Mouse (Mus musculus) hindbrain, embryonic 16.5 days (tissue): ENCODE results near the gene Slc25a5. TPM values are rescaled to one million over a fixed set of nuclear protein-coding genes. Genes with fewer than 3 reads are reported as not detected.
A peak's percentile ranks its signal among the peaks of the same experiment; 100 is the strongest.

Experiments used
- ATAC-seq: fragments of 200-750 bp; cut with Nextera tagmentation; 2 replicates; pipeline ENCODE4 v1.8.0; 2017; ENCODE audit warnings: moderate TSS enrichment, moderate library complexity
- H3K27ac ChIP-seq: fragments of 300-500 bp; sonication (generic); 2 replicates; pipeline ENCODE4 v1.5.1; 2014; ENCODE audit warnings: low read depth, mild to moderate bottlenecking, control low read depth, low read length, moderate library complexity
- H3K27me3 ChIP-seq: fragments of 300-500 bp; sonication (generic); replicated peaks from 2 replicates; pipeline ENCODE4 v1.6.1; 2014; ENCODE audit warnings: low read length; ENCODE audit not compliant: control insufficient read depth, insufficient read depth
- H3K36me3 ChIP-seq: fragments of 300-500 bp; sonication (generic); 2 replicates; pipeline ENCODE4 v1.6.1; 2014; ENCODE audit warnings: mild to moderate bottlenecking, low read length, moderate library complexity, mixed read lengths; ENCODE audit not compliant: control insufficient read depth, insufficient read depth
- H3K4me1 ChIP-seq: fragments of 300-500 bp; sonication (generic); 2 replicates; pipeline ENCODE4 v1.6.1; 2014; ENCODE audit warnings: low read depth, low read length; ENCODE audit not compliant: control insufficient read depth, insufficient read depth
- H3K4me2 ChIP-seq: fragments of 300-500 bp; sonication (generic); 2 replicates; pipeline ENCODE4 v1.6.1; 2014; ENCODE audit warnings: mild to moderate bottlenecking, low read length, control low read depth, moderate library complexity
- H3K4me3 ChIP-seq: fragments of 300-500 bp; sonication (generic); 2 replicates; pipeline ENCODE4 v1.5.1; 2014; ENCODE audit warnings: mild to moderate bottlenecking, low read length, control low read depth, moderate library complexity
- H3K9ac ChIP-seq: fragments of 300-500 bp; sonication (generic); 2 replicates; pipeline ENCODE4 v1.6.1; 2014; ENCODE audit warnings: low read depth, mild to moderate bottlenecking, control low read depth, low read length, moderate library complexity
- H3K9me3 ChIP-seq: fragments of 300-500 bp; sonication (generic); 2 replicates; pipeline ENCODE4 v1.6.1; 2014; ENCODE audit warnings: mild to moderate bottlenecking, low read length, moderate library complexity; ENCODE audit not compliant: control insufficient read depth
- WGBS: fragments of 180-500 bp; shearing (Covaris S2); extraction: QIAGEN DNeasy Blood & Tissue Kit; methylation state at CpG from one replicate; pipeline ENCODE4 v1.1.7; 2014; 5-methylcytosine and 5-hydroxymethylcytosine counted together
- polyA plus RNA-seq: library from polyadenylated mRNA; unstranded; fragments of >200 nt; fragmentation: Nextera tagmentation; extraction: Ambion mirVana; gene quantifications from 2 replicates; pipeline ENCODE4 v1.2.1, GENCODE M21; 2015

Slc25a5 gene
- polyA plus RNA-seq, result 543 and 586 TPM in 2 replicates

DNA sequence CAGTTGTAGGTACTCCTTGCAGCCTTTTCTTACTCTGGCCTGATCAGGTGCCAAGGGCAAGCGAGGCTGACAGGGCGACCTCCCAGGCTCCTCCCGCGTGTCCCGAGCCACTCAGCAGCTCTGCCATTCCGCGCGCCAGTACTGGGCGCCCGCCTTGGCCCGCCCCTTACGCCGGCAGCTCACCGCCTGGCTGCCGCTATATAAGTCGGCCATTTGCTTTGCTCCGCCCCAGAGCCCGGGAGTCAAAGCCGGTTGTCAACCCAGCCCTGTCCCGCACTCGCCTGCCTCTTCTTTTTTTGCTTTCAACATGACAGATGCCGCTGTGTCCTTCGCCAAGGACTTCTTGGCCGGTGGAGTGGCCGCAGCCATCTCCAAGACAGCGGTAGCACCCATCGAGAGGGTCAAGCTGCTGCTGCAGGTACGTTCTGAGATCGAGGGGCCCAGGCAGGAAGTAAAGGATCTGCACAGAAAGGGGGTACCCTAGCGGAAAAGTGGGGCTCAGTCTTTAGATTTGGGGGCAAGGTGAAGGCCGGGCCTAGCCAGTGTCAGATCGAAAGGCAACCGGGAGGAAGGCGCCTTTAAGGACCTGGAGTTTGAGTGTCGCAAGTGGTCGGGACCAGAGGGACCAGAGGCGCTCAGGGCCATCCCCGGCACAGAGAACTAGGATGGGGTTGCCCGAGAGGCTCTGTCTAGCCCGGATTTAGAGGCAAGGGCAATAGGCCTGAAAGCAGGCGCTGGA, at the start of gene Slc25a5:
Gene Slc25a5, plus strand, starts transcription at position 228 of the 739 bp plus-strand sequence.
- Histone ChIP-seq H3K27me3 (no peaks in the 10 kb centered on the region), H3K27ac (peak within 1 kb of the TSS; percentile 84), H3K4me3 (peak within 1 kb of the TSS; percentile 62), H3K36me3 (no peaks in the 10 kb centered on the region), H3K4me2 (peak within 1 kb of the TSS; percentile 48), H3K9me3 (no peaks in the 10 kb centered on the region), H3K9ac (peak within 1 kb of the TSS; percentile 73), H3K4me1 (peaks cover 2% of the 10 kb centered on the region; the same call in 1 of the 2 replicates)
- WGBS, result 19% methylated on average over 38 of the region's 41 CpGs
- ATAC-seq, result peak; percentile 97

DNA sequence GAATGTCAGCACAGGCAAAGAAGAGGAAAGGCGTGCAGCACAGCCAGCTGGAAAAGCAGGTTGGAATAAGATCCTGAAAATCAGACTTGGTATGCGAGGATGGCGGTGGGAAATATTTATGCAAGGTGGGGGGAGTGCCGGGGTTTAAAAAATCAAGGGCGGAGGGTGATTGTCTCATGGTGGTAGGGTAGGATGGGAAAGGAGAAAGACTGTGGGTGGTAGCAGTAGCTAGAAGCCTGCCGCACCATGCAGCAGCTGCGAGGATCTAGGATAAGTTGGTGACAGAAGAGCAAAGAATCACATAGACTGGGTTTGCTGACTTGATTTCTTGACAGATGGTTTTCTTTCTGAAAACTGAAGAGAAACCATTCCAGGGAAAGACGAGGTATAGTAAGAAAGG, 48.7 kb upstream of the Slc25a5 start:
- H3K9ac ChIP-seq, result no peak overlapping the region
- no peak overlapping the region for H3K4me3 ChIP-seq
- no peaks in the 10 kb centered on the region for H3K4me1 ChIP-seq
- no peaks in the 10 kb centered on the region for H3K36me3 ChIP-seq
- 88% methylated on average over 8 of the region's 8 CpGs for WGBS
- no peak overlapping the region for H3K27ac ChIP-seq
- no peaks in the 10 kb centered on the region for H3K9me3 ChIP-seq
- ATAC-seq, result no peak
- H3K4me2 ChIP-seq, result no peak overlapping the region
- no peaks in the 10 kb centered on the region for H3K27me3 ChIP-seq

DNA sequence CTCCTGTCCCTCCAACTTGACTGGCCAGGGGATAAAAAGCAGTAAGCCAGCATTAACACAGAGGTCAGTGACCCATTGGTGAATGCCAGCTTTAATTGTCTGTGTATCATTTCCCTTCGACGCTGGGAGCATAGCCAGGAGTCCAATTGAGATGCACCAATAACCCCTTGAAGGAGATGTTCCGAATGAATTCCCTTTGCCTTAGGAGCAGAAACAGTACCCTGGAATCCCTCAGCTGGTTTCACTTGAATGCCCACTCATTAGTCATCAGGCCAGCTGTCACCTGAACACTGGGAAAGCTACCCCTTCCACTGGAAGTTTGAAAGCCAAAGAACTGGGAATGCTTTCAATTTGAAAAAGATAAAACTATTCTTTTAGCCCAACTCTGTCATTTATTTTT, 46.9 kb upstream of the Slc25a5 start:
- Histone ChIP-seq H3K9me3 (no peaks in the 10 kb centered on the region), H3K36me3 (no peaks in the 10 kb centered on the region), H3K27me3 (no peaks in the 10 kb centered on the region), H3K9ac (no peak overlapping the region), H3K4me1 (no peaks in the 10 kb centered on the region), H3K4me2 (no peak overlapping the region), H3K4me3 (no peak overlapping the region), H3K27ac (no peak overlapping the region)
- no peak for ATAC-seq
- WGBS, result 32% methylated on average over 3 of the region's 3 CpGs

DNA sequence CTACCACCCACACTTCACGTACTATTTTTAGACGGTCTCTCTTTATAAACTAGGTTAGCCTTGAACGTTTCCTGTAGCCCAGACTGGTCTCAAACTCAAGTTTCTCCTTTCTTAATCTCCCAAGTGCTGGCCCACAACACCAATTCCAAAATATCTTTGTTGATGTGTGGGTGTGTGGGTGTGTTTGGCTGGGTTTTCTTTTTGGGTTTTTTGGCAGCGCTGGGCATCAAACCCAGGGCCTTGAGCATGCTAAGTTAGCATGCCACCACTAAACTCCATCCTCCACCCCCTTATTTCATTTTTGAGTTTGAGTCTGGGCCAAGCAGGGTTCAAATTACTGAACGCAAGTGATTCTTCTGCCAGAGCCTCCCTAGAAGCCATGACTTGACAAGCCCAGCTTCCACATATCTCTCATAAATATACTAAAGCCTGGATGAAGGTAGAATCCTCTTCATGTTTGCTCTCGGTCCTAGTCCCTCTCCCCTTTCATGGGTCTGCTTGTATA, 46.1 kb upstream of the Slc25a5 start:
- 72% methylated on average over 6 of the region's 6 CpGs for WGBS
- Histone ChIP-seq H3K27me3 (no peaks in the 10 kb centered on the region), H3K4me2 (no peak overlapping the region), H3K36me3 (no peaks in the 10 kb centered on the region), H3K9me3 (no peaks in the 10 kb centered on the region), H3K4me3 (no peak overlapping the region), H3K9ac (no peak overlapping the region), H3K4me1 (no peaks in the 10 kb centered on the region), H3K27ac (no peak overlapping the region)
- ATAC-seq, result no peak

DNA sequence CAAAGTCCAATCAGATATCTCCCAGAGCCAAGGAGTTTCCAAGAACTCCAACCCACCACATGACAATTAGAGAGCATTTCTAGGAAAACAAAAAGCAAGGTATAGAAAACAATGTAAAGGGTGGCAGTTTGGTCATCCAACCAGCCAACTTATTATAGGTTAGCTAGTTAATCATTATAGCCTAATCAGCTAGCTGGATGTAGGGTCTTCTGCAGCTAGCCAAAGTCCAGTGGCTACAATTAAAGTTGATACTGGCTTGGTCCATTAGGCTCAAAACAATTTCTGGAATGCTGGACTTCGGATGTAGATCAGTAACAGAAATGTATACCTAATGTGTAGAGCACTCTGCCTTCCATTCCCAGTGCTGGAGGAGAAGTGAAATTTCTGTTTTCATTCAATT, 44.9 kb upstream of the Slc25a5 start:
- Histone ChIP-seq H3K27me3 (no peaks in the 10 kb centered on the region), H3K27ac (no peak overlapping the region), H3K9me3 (no peaks in the 10 kb centered on the region), H3K4me3 (no peak overlapping the region), H3K4me2 (no peak overlapping the region), H3K36me3 (no peaks in the 10 kb centered on the region), H3K9ac (no peak overlapping the region), H3K4me1 (no peaks in the 10 kb centered on the region)
- 68% methylated on average over 1 of the region's 1 CpGs for WGBS
- ATAC-seq, result no peak

DNA sequence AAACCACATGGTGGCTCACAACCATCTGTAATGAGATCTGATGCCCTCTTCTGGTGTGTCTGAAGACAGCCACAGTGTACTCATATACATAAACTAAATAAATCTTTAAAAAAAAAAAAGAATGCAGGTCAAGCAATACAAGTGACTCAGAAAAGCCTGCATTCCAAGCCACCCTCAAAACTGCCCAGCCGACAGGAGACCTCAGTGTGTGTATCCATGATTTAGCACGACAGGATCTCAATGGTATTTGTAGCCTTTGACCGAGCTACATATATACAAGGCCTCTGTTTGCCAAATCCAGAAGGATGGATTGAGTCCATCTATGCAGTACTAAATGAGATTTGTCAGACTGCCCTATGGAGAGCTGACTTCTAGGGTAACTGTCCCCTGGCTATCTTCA, 42.9 kb upstream of the Slc25a5 start:
- Histone ChIP-seq H3K9me3 (no peaks in the 10 kb centered on the region), H3K4me3 (no peak overlapping the region), H3K36me3 (no peaks in the 10 kb centered on the region), H3K9ac (no peak overlapping the region), H3K27ac (no peak overlapping the region), H3K4me2 (no peak overlapping the region), H3K27me3 (no peaks in the 10 kb centered on the region), H3K4me1 (no peaks in the 10 kb centered on the region)
- 95% methylated on average over 3 of the region's 3 CpGs for WGBS
- no peak for ATAC-seq

DNA sequence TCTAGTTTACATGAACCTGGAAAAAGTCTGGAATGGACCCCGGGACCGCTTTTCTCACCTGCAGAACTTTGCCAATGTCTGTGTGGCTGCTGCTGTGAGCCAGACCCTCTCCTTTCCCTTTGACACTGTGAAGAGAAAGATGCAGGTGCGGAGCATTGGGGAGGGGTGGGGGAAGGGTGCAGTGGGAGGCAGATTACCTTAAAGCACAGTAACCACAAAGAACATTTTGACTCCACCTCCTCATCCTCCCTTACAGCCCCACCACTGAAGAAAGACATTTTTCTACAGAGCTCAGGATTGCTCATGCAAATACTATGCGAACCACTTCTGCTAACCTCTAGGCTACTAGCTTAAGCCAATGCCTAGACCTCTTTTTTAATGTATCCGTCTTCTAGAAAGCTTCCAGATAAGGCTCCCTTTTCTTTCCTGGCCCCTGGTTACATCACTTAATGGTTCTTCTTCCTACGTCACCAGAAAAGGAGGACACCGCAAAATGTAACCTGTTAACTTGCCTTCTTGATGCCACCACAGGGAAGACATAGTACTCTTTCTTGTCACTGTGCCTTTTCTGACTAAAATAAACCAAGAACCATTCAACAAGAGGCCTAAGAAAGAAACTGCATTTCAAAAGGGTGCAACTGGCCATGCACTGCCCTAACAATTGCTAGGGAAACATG, 37.5 kb upstream of the Slc25a5 start:
- Histone ChIP-seq H3K4me2 (no peak overlapping the region), H3K9me3 (no peaks in the 10 kb centered on the region), H3K9ac (no peak overlapping the region), H3K27ac (no peak overlapping the region), H3K36me3 (no peaks in the 10 kb centered on the region), H3K4me3 (no peak overlapping the region), H3K27me3 (no peaks in the 10 kb centered on the region), H3K4me1 (no peaks in the 10 kb centered on the region)
- WGBS, result 71% methylated on average over 6 of the region's 7 CpGs
- ATAC-seq, result no peak

DNA sequence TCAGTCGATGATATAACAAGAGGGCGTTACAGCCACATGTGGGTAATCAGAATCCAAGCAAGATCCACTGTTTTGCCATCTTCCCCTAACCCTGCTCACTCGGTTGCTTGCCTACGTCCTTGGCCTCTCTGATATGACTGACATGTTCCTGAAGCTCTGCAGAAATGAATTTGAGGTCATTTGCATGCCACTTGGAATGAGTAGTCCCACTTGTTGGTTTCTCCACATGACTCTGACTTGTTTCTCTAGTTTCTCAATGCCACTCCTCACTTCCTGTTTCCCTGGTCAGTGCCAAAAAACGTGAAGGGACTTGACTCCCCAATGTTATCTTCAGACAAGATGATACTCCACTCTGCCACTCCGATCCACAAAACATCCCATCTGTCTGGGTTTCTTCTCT, 36.9 kb upstream of the Slc25a5 start:
- no peak for ATAC-seq
- 70% methylated on average over 6 of the region's 6 CpGs for WGBS
- no peak overlapping the region for H3K9ac ChIP-seq
- no peak overlapping the region for H3K4me3 ChIP-seq
- H3K4me2 ChIP-seq, result no peak overlapping the region
- H3K9me3 ChIP-seq, result no peaks in the 10 kb centered on the region
- no peaks in the 10 kb centered on the region for H3K4me1 ChIP-seq
- H3K27me3 ChIP-seq, result no peaks in the 10 kb centered on the region
- H3K36me3 ChIP-seq, result no peaks in the 10 kb centered on the region
- no peak overlapping the region for H3K27ac ChIP-seq

DNA sequence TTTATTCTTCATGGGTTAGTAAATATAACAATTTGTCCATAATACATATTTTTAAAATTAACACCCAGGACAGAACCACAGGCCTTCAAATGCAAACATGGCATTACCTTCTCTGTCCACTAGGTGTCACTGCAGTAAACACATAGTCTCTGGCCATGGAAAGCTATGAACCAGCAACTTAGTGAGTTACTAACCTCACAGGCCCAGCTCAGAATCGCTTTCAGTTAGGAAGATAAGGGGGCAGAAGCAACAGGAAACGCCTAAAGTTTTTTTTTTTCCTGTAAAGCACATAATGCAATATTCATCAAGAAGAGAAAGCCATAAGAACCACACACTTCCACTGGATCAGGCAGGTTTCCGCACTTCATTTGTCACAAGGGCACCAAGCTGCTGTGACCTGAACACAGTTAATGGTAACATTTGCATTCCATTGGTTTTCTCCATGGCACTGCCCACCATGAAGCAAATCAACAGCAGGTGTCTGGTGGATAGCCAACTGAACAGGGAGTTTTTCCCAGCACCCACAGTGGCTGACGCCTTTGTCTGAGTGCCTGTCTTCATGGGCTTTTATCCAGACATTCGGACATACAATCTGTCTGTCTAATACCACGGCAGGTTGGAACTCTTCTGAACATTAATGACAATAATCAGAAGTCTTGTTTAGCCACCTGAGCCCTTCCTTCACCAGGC, 34.4 kb upstream of the Slc25a5 start:
- H3K36me3 ChIP-seq, result no peaks in the 10 kb centered on the region
- peak; percentile 41; the same call in 1 of the 2 replicates for ATAC-seq
- H3K9me3 ChIP-seq, result no peaks in the 10 kb centered on the region
- WGBS, result 26% methylated on average over 6 of the region's 6 CpGs
- H3K27me3 ChIP-seq, result no peaks in the 10 kb centered on the region
- no peak overlapping the region for H3K4me2 ChIP-seq
- no peak overlapping the region for H3K4me3 ChIP-seq
- H3K4me1 ChIP-seq, result no peaks in the 10 kb centered on the region
- no peak overlapping the region for H3K9ac ChIP-seq
- no peak overlapping the region for H3K27ac ChIP-seq
